Mouse (Mus musculus): ENCODE data around the gene Dock6.
"Not testable (repeated sequence)": the region's sequence is repeated elsewhere in the genome, so short reads cannot be mapped to it uniquely, and the experiment has no call there.

The Dock6 gene

GRCm38 (mm10) chr9:21806976-21807375 is 45.5 kb downstream of the Dock6 start:
- DNase-seq = no peak

DNA sequence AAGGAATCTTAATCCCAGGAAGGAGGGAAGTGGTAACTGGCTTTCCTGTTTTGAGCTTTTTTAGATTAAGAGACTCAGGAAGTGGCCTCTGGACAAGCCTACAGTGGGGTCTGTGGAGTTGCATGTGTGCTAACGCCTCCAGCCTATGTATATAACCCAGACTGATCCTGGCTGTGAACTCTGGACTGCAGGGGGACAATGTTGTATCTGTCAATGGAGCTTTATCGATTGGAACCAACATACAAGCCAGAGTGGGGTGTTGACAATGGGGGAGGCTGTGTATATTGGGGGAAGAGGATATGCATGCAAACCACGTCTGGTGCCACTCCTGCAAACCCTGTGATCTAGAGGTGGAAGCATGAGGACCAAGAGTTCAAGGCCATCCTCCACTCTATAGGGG is 46.1 kb downstream of the Dock6 start:
- no peak for DNase-seq

GRCm38 (mm10) chr9:21803986-21804644 is 48.3 kb downstream of the Dock6 start:
- peak; percentile 76 for DNase-seq

DNA sequence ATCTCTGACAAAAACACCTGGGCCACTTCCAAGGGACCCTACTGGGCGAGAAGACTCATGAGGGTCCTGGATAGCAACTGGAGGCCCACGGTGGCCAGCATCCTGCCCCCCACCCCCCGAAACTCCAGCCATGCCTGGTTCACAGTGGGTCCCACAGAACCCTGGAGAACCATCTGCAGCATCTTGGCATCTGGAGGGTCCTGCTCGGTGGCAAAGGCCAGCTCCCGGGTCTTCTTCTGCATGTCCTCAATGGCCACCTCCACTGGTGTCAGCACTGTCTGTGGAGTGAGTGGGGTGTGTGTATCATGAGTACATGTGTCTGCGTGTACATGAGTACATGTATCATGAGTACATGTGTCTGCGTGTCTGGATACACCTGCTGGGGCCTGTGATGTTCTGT is 50.8 kb downstream of the Dock6 start:
- no peak for DNase-seq

DNA sequence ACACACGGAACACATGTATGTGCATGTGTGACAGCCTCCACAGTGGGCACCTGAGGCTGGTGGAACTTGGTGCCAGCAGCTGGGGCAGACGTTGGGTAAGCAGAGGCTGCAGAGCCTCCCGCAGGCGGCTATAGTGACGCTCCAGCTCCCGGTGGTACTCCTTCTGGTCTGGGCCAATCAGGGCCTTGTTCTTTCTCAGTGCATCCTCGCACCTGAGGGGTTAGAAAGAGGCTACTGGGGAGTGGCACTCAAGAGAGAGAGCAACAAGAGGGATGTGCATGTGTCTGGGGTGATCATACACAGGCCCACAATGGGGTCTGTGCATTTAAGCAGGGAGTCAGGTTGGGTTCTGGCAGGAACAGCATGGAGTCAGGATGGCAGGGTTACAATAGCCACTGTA is 51.3 kb downstream of the Dock6 start:
- no peak for DNase-seq

GRCm38 (mm10) chr9:21799010-21799350 is 53.5 kb downstream of the Dock6 start:
- no peak for DNase-seq

DNA sequence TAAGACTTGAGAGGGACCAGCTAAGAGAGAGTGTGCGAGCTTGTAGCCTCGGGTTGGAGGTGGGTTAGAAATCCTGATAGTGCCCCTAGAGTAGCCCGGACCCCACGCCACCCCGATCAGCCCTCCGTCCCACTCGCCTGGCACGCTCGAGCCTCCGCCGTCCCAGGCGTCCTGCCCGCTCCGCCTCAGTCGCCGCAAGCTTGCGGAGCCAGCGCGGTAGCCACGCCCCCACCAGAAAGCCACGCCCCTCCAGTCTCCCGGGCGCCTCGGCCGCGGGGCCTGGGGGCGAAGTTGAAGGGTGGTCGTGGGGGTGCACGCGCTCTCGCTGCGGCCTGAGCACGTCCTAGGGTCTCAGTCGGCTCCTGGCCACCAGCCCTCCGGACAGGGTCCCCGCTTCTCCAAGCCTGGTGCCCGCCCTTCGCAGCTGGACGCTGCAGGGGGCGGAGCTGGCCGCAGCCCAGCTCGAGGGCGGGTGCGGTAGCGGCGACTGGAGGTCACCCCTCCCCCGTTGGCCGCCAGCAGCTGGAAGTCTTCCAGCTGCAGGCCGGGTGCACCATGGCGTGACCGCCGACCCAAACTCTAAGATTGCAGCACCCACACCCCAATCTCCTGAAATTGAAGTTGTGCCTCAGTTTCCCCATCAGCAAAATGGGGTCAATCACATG is 54.0 kb downstream of the Dock6 start, which contains the start of gene Kank2:
TSS of gene Kank2 (minus strand) at position 400 of the 665 bp plus-strand sequence.
- DNase-seq = peak; percentile 53

DNA sequence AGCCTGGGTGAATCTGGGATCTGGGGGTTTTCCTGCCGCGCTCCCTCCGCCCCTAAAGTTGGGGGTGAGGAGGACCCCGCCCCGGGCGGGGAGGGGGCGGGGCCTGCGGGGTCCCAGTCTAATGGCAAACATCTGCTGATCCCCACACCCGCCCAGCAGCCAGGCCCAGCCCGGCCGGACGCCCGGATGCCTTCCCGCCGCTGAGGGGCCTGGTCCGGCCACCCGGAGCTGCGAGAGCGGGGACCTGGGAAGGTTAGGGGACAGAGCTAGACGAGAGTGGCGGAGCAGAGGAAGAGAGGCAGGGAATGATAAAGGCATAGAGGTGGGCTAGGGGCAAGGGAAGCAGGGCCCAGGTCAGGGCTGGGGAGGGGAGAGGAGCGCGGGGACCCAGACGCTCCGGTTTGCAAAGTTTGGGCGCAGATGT is 54.5 kb downstream of the Dock6 start:
- no peak for DNase-seq

GRCm38 (mm10) chr9:21796919-21797318 is 55.5 kb downstream of the Dock6 start:
- no peak for DNase-seq

DNA sequence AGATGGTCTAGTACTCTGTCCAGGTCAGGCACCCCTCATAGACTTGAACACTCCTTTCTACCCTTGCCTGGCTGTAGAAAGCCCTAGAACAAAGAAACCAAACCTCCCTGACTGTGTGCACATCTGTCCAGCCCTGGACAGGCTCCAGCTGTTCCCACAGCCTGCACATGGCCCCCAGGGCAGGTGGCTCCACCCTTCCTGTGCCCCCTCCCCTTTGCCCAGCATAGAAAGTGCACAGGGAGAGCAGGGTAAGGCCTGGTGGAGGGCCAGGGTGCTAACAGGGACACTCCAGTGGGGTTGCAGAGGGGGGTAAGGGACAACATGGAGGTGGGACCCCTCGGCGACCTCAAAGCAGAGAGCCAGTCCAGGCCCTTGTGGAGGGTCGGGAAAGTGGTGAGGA is 56.2 kb downstream of the Dock6 start:
- DNase-seq = no peak

- no peak for DNase-seq
Measured at GRCm38 (mm10) chr9:21795579-21795978, 56.9 kb downstream of the Dock6 start.

DNA sequence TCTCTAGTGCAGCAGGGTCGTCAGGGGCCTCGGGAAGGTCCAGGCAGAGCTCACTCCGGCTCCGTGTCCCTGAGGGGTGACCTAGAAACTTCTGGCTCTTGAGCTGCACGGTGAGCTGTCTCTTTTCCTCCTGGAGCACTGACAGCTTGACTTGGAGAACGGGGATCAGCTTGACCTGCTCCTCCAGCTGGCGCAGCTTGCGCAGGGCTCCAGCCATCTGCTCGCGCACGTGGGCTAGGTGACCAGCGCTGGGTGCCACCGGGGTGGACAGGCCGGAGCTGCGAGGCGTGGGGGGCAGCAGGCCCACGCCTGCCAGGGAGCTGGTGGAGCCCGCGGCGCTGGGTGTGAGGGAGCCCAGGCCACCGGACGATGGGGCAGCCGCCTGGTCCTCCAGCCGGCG is 57.5 kb downstream of the Dock6 start:
- no peak for DNase-seq

DNA sequence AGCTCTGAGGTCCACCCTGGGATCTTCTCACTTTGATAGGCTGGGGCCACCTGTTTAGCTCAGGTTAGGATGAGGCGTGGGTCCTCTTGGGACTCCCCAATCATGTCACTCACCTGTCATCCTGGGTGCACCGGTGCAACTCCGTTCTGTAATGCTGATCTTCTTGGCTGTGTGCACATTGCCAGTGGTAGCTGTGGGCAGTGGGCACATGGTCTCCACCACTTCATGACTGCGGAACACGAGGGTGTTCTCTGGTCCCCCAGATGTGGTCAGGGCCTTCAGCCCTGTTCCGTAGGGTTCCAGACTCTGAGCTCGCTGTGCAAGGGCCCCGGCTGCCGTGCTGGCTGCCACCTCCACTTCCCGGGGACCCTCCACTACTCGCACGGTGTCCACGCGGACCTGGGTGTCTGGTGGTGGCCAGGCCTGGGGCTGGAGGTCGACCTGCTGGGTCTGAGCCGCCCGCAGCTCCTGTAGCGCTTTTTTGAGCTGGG is 58.0 kb downstream of the Dock6 start:
- DNase-seq = no peak

DNA sequence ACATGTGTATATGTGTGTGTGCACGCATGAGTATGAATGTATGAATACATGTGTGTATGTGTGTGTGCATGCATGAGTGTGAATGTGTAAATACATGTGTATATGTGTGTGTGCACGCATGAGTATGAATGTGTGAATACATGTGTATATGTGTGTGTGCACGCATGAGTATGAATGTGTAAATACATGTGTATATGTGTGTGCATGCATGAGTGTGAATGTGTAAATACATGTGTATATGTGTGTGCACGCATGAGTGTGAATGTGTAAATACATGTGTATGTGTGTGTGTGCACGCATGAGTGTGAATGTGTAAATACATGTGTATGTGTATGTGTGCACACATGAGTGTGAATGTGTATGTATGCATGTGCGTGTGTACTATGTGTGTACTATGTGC is 58.9 kb downstream of the Dock6 start:
- DNase-seq = not testable (repeated sequence)

DNA sequence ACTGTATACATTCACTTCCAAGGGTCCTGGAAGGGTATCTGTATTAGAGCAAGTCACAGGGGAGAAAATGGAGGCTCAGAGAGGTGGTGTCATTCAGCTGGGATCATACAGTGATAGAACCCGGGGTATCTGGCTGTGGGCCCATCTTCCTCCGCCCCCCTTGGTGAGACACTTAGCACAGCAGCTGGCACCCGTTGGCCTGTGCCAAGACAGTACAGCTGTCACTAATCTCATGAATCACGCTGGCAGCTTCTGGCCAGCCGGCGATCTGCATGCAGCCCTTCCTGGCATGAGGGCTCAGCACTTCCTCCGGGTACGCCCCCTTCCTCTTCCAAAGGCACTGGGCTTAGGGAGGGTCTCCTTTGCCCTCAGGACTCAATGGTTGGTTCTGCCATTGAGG is 59.8 kb downstream of the Dock6 start:
- DNase-seq = peak; percentile 88

- DNase-seq = no peak
Measured at GRCm38 (mm10) chr9:21791861-21792260, 60.6 kb downstream of the Dock6 start.

- no peak for DNase-seq
Measured at GRCm38 (mm10) chr9:21788234-21788633, 64.2 kb downstream of the Dock6 start.

DNA sequence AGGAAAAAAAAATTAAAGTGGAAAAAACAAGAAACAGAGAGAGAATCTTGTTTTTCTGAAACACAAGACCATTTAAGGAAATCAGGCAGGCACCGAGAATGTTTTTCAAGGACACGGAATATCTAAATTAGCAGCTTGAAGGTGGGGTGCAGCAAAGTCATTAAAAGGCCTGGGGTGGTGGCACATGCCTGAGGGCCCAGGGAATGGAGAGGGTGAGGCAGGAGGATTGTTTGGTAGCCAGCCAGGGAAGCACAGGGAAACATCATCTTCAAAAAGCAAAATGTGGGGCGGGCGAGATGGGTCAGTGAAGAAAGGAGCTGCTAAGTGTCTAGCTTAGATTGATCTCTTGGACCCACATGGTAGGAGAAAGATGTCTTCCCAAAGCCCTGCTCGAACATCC is 64.8 kb downstream of the Dock6 start:
- no peak for DNase-seq

GRCm38 (mm10) chr9:21786906-21787305 is 65.5 kb downstream of the Dock6 start:
- peak; percentile 40 for DNase-seq

GRCm38 (mm10) chr9:21786309-21786708 is 66.1 kb downstream of the Dock6 start:
- DNase-seq = not testable (repeated sequence)

GRCm38 (mm10) chr9:21784517-21785307 is 67.7 kb downstream of the Dock6 start:
- no peak for DNase-seq

DNA sequence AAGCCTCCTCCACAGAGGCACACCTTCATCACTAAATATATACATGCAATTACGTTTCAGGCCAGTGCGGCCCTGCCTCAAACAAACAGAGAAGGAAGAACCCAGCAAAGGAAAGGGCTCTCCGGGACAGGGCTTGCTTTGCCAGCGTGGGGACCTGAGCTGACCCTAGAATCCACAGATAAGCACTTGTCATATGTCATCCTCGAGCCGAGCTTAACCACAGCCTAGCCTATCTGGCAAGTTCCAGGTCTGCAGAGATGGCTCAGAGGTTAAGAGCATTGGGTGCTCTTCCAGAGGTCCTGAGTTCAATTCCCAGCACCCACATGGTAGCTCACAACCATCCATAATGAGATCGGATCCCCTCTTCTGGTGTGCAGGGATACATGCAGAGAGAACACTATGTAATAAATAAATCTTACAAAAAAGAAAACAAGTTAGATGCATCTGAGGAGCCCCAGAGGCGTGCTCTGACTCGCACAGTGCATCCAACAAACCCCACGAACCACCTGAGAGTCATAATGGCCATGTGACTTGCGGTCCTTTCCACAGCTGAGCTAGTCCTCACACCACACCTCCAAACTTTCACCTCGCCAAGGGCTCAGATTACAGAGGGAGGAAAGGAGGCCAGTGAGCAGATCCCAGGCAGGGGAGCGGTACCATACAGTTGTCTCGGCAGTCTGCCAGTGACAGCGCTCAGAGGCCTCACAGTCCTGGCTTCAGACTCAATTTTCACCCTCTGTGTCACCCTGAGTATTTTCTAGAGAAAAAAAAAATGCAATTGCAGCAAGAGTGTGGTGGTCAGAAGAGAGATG is 70.6 kb downstream of the Dock6 start:
- no peak for DNase-seq

- DNase-seq = no peak
Measured at GRCm38 (mm10) chr9:21777726-21778125, 74.7 kb downstream of the Dock6 start.

All from layer of hippocampus, adult 9-11 months (tissue).